Mouse (Mus musculus): Measurements from ENCODE around the gene Olfr43. TPM values are rescaled to one million over a fixed set of nuclear protein-coding genes. Genes with fewer than 3 reads are reported as not detected.

Gene Olfr43
- total RNA-seq (2023), result not detected

DNA sequence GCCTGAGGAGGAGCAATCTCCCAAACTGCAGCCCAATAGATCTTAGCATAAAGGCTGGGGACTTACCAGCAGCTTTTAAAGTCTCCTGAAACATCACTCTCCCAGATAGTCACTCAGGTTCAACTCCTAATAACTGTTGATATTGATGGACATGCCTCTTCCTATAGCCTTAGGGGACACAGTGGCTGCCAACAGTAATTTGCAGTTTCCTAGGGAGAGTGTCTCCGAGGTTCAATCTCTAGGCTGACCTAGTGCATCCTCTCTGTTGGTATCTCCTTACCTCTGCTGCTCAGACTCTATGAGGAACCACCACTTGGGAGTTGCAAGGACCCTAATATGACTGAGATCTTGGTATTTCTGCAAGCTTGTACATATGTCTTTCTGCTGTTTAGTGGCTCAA is at the start of gene Olfr43:
Olfr43 (minus strand) TSS at position 101 of the 400 bp plus-strand sequence.

DNA sequence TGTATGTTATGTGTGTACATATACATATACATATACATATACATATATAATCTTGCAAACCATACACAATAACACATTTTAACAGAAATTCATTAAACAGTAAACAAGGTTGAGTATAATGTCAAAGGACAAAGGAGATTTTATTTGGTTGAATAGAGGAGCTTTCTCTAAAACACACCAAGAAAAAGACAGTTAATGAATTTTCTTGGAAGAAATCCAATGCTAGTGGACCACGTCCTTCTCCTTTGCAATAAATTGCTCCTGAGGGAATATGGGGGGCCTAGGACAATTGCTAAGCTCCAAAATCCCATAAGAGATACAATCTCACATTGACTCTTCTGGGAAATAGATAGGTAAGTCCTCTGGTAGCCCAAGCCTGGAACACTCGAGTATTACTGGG is 48.3 kb upstream of the Olfr43 start, which contains the start of gene Olfr406:
Olfr406 (plus strand) TSS at position 301 of the 400 bp plus-strand sequence.

GRCm38 (mm10) chr11:74185949-74186348 is 25.2 kb downstream of the Olfr43 start, which contains the start of gene Olfr403:
Gene Olfr403 (plus strand): TSS chr11:74186249.

Other genes with a start within 250 kb of the Olfr43 start
- gene Olfr398, start 221.0 kb downstream of the Olfr43 start, total RNA-seq (2023), result not detected
- gene Olfr139, start 154.8 kb downstream of the Olfr43 start, total RNA-seq (2023), result not detected
- gene Olfr399, start 154.8 kb downstream of the Olfr43 start, total RNA-seq (2023), result not detected
- not detected for gene Zfp616, start 141.4 kb downstream of the Olfr43 start, total RNA-seq (2023)
- gene Olfr401, start 97.7 kb downstream of the Olfr43 start, total RNA-seq (2023), result not detected
- gene Olfr402, start 57.9 kb downstream of the Olfr43 start, total RNA-seq (2023), result not detected
- not detected for gene Olfr403, start 25.1 kb downstream of the Olfr43 start, total RNA-seq (2023)
- not detected for gene Olfr406, start 48.4 kb upstream of the Olfr43 start, total RNA-seq (2023)
- gene Olfr59, start 72.4 kb upstream of the Olfr43 start, total RNA-seq (2023), result not detected
- not detected for gene Olfr410, start 126.7 kb upstream of the Olfr43 start, total RNA-seq (2023)
- not detected for gene Olfr411, start 141.3 kb upstream of the Olfr43 start, total RNA-seq (2023)
- gene Olfr412, start 150.7 kb upstream of the Olfr43 start, total RNA-seq (2023), result not detected